Mouse (Mus musculus) gastrocnemius, postnatal 36 days (tissue): ENCODE data around the gene Cnmd. TPM values are rescaled to one million over a fixed set of nuclear protein-coding genes. Genes with fewer than 3 reads are reported as not detected.

Experiments
- DNase-seq, 2 experiments: peaks; one replicate each; pipeline ENCODE4 v3.0.0; 2022
- intact Hi-C: fragments of 180-260 bp; cut with DNase I; formaldehyde crosslinking; loops from one replicate; pipeline ENCODE4 v1.15.1; 2025
- total RNA-seq, 2 experiments: library from RNA; stranded (reverse); gene quantifications; 2 replicates each; pipeline ENCODE4 v1.2.3; 2021

The Cnmd gene
- total RNA-seq, 2 experiments from 2014 or later: 0.17 to 0.66 TPM

DNA sequence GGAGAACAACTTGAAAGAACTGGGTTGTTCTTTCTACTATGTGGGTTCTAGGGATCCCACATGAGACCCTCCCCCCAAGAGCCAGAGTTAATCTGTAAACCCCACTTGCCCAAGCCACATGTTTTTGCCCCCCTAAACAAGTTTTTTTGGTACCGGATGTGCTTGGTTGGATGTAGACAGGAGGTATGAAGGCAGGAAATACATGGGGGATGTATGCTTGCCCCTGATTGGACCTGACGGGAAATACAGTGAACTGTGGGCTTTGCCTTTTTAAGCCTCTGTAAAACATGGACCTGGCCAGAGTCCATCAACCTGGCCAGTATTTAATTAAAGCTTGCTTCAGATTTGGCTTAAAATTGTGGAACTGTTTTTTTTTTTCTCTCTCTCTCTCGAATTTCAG is 12.3 kb downstream of the Cnmd start:
- intact Hi-C loops: no loop called here
- no peak for DNase-seq

GRCm38 (mm10) chr14:79645378-79645777 is 16.6 kb downstream of the Cnmd start:
- no peak for DNase-seq
- intact Hi-C loops: no loop called here

DNA sequence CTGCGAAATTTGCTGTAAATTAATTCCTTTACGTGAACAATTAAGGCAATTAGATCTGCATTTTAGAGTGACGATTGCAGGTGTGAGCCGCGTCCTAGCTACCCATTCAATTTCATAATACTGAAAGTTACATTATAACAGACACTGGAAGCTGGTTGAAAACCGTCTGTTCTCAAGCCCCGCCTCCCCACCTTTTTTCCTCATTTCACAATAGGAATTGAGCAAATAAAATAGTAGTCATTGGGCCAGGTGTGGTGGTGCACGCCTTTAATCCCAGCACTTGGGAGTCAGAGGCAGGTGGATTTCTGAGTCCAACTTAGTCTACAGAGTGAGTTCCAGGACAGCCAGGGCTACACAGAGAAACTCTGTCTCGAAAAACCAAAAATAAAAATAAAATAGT is 19.9 kb downstream of the Cnmd start:
- no peak for DNase-seq
- intact Hi-C loops: no loop called here

DNA sequence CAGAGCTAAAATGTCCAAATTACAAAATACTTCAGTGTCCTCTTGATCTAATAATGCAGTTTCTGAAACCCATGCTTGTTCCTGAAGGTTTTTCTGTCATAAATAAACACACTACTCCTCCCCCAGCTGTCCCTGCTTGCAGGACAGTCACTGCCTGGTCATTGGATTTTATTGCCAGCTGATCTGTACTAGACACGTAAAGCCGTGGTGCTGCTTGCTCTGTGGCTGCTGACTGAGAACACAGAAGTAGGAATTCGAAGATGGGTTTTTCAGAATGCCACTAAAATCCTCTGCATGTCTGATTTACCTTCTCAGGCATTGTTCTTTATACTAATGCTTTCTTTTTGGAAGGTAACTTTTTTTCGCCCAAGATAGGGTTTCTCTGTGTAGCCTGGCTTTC is 25.2 kb downstream of the Cnmd start:
- intact Hi-C loops: no loop called here
- no peak for DNase-seq

DNA sequence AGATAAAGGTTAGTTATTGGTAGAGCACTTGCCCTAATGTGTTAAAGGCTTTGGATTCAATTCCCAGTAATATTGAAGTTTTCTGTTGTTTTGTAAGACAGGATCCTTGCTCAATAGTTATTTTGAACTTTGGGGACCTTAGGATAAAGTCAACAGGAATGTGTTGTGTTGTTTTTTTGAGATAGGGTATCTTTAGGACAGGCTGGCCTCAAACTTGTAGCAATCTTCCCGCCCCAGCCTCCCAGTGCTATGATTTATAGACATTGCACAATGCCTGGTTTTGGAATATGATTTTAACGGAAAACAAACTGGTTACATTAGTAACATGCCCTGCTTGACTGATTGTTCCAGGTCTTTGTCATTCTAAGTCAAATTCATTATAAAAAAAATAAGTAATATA is 28.8 kb downstream of the Cnmd start:
- no peak for DNase-seq

GRCm38 (mm10) chr14:79632330-79632729 is 29.6 kb downstream of the Cnmd start:
- intact Hi-C loops: no loop called here
- no peak for DNase-seq

More for the DNA sequence above, 28.8 kb downstream of the Cnmd start:
- intact Hi-C loops: no loop called here

- intact Hi-C loops: no loop called here
- DNase-seq: no peak
Observed at GRCm38 (mm10) chr14:79621143-79621542, 40.8 kb downstream of the Cnmd start.

DNA sequence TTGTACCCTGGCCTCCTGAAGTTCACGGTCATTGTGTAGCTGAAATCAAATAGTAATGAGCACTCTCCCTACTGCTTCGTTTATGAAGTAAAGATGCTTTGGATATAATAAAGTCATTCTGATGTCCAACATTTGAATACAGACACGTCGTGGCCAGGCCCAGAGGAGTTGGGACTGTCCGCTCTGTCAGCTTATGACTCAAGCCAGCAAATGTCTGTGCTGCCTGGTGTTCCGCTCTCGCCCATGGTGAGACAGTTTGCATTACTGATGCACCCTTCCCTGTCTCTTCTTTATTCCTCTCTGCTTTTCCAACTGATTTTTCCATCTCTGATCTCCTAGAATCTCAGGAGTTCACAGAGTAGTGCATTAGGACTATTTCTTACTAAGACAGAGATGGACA is 42.2 kb downstream of the Cnmd start:
- no peak for DNase-seq
- intact Hi-C loops: no loop called here

DNA sequence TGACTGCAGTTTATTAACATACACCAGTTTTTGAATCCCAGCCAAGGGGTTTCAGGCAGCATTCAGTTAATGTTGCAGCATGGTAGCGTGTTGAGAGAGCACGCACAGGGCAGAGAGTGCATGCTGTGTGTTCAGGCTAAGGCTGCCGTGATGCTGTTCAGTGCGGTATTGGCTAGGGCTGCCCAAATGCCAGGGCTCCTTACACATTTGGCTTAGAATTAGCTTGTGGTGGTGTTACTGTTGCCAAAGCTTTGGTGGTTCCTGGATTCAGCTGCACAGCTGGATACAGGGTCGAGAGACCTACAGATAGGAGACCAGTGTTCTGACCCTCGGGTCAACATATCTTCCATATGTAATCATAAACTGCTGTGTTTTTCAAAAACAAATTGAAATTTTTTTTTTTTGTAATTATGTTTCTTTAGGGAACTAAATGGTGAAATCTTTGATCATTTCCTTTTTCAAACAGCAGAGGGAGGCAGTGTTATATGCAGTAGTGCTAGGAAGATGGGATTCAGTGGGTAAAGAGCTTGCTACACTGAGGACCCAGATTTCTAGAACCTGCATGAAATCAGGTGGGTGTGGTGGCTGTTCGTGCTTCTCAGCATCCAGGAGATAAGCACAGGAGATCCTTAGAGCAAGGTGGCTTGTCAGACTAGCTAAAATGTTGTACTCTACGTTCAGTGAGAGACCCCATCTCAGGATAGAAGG is 44.7 kb downstream of the Cnmd start:
- intact Hi-C loops: no loop called here
- no peak for DNase-seq

DNA sequence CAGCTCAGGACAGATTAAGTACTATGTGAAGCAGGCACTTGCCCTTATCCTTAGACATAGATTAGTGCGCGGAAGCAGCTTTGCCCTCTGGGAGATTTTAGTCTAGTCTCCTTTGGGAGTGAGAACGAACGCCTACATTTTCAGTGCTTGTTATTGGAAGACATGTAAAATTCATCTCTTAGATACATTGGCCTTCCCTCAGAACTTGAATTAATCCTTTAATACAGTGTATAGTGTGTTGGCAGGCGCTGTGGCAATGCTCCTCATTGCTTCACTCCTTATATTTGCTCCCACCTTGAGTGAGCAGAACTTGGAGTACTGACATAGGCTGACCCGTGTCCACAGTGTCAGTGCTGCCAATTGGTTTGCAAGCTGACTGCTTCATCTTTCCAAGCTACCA is 53.7 kb downstream of the Cnmd start:
- intact Hi-C loops: no loop called here
- no peak for DNase-seq

- DNase-seq: no peak
- intact Hi-C loops: no loop called here
Observed at GRCm38 (mm10) chr14:79607352-79607751, 54.6 kb downstream of the Cnmd start.

- intact Hi-C loops: no loop called here
Observed at GRCm38 (mm10) chr14:79606867-79607266, 55.1 kb downstream of the Cnmd start.

GRCm38 (mm10) chr14:79606392-79606791 is 55.6 kb downstream of the Cnmd start:
- no peak for DNase-seq
- intact Hi-C loops: no loop called here

More at GRCm38 (mm10) chr14:79606867-79607266, 55.1 kb downstream of the Cnmd start:
- no peak for DNase-seq

DNA sequence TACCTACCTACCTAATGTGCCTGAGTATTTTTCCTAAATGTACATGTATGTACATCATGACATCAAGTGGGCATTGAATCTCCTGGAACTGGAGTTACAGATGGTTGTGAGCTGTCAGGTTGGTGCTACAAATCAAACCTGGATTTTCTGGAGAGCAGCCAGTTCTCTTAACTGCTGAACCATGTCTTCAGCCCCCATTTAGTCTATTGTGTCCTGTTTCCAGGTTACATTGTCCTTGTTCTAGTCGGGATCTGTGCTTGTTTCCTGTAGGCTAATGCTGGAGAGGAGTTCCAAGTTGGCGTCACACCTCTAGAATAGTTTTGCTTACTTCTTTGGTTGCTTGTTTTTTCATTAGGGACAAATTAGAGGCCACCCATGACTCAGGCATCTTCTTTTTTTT is 56.1 kb downstream of the Cnmd start:
- intact Hi-C loops: no loop called here
- DNase-seq: no peak

DNA sequence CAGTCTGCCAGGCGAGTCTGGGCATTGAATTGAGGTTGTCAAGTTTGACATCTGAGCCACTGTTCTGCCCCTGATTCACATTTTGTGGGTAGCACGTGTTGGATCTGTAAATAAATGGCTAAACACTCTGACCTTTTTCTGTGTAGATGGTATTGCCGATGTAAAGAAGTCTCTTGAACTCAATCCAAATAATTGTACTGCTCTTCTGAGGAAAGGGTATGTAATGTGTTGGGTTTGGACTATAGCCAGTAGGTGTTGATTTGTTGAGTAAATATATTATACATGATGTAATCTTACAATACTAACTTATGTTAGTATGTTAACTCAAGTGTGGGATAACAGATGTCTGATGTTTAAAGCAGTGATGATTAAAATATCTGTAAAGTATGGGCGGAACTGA is 65.4 kb downstream of the Cnmd start:
- intact Hi-C loops: no loop called here

GRCm38 (mm10) chr14:79594069-79594468 is 67.9 kb downstream of the Cnmd start:
- intact Hi-C loops: no loop called here
- no peak for DNase-seq

More for the DNA sequence above, 65.4 kb downstream of the Cnmd start:
- no peak for DNase-seq

GRCm38 (mm10) chr14:79591611-79592010 is 70.4 kb downstream of the Cnmd start:
- intact Hi-C loops: no loop called here
- no peak for DNase-seq

- no peak for DNase-seq
- intact Hi-C loops: no loop called here
Observed at GRCm38 (mm10) chr14:79590916-79591315, 71.1 kb downstream of the Cnmd start.

DNA sequence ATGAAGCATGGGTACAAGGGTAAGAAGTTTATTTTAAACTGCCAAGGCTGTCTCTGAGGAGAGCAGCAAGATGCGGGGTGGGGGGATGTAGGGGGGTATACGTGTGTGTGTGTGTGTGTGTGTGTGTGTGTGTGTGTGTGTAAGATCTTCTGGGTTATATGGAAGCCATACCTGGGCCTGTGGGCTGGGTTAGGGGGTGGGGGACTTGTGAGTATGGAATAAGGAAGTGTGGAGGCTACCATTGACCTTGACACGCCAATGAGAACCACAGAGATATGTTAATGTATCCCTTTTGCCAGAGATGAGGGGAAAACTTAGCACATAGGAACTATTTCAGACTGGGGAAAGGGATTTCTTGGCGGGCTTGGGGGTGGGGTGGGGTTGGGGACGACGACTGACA is 72.6 kb downstream of the Cnmd start:
- intact Hi-C loops: loop anchor here (5.0 to 10.0 kb wide), 2 partner anchors 107 to 195 kb away; partner anchors contain the start of genes Elf1, Mtrf1, Naa16 and Wbp4
- DNase-seq: no peak

DNA sequence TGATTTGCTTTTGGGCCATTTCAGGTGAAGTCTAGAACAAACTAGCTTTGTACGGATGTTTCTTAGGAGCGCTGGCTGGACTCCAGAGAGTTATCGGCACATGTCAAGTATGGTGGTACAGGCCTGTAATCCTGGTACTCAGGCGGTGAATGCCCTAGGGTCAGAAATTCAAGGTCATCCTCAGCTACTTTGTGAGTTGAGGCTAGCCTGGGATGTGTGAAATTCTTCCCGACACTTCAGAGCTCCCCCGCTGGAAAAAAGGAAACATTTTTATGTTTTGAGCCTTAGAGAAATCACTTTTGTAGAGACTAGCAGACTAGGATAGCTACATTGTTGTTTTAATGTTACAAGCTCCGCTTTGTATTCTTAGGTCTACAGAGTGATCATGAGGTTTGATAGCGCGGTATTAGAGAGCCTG is 73.4 kb downstream of the Cnmd start:
- intact Hi-C loops: loop anchor here (5.0 to 10.0 kb wide), 2 partner anchors 106 to 194 kb away; partner anchors contain the start of genes Elf1, Mtrf1, Naa16 and Wbp4
- no peak for DNase-seq

DNA sequence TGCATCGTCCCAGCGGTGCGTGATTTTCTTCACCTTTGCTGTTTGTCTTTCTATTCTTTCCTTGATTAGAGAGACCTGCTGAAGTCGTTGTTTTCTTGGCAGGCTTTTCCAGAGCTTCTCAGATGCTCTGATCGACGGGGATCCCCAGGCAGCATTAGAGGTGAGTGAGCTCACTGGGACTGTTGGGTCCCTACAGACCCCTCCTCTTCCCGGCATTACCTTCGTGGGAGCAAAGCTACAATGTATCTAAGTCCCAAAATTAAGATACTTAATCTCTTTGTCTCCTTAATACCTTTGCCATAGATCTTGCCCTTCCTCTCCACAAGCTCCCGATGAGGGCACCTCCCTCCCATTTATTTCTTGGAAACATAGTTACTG is 74.1 kb downstream of the Cnmd start:
- intact Hi-C loops: loop anchor here (5.0 to 10.0 kb wide), 2 partner anchors 106 to 193 kb away; partner anchors contain the start of genes Elf1, Mtrf1, Naa16 and Wbp4
- no peak for DNase-seq
